Mouse (Mus musculus) ovary, postnatal 36 days (tissue): ENCODE measurements around the gene Kcnj4.

ENCODE experiments used
- DNase-seq: peaks from one replicate; pipeline ENCODE4 v3.0.0; 2022; ENCODE audit warnings: low spot score, mixed read lengths

Kcnj4 gene

DNA sequence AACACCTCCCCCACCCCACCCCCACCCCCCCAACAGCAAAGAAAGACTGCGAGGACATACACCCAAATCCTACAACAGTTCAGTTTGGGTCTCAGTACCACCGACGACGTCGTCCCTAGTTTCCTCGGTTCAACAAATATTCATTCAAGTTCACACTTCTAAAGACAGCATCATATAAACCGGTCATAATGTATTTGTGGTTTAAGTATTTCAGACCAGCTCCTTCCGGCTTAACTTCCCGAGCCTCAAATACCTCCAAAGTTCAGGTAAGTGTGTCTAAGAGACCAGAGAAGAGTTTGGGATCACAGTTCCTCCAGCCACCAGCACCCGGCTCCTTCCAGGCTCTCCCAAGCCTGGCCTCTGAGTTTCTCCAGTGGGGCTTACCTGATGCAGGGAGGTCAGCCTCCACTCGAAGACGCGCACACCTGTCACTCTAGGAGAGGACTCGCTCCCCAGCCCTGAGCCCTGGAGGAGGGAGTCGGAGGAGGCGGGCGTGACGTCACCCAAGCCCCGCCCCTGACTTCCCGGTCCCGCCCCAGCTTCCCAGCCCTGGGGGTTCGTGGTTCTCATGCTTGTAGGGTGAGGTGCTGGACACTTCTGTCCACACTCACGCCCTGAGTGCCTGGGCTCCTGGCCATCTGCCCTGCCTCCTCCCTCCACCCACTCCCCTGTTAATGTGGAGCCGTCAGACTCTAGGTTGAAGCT is 49.8 kb downstream of the Kcnj4 start, which contains the start of gene Csnk1e:
Csnk1e (minus strand) TSS at position 461 of the 705 bp plus-strand sequence.
- DNase-seq, result peak; percentile 66

GRCm38 (mm10) chr15:79453831-79454230 is 51.2 kb downstream of the Kcnj4 start:
- no peak for DNase-seq

DNA sequence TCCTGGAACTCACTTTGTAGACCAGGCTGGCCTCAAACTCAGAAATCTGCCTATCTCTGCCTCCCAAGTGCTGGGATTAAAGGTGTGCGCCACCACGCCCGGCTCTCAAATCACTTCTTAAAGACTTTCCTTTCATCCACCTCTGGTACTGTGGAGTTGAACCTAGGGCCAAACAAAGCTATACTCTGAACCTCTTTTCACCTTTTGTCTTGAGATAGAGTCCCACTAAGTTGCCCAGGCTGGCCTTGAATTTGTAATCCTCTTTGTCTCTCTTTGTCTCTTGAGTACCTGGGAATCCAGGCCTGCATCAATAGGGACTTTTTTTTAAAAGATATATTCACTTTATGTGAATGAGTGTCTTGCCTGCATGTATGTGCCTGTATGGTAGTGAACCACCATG is 57.0 kb downstream of the Kcnj4 start:
- no peak for DNase-seq

DNA sequence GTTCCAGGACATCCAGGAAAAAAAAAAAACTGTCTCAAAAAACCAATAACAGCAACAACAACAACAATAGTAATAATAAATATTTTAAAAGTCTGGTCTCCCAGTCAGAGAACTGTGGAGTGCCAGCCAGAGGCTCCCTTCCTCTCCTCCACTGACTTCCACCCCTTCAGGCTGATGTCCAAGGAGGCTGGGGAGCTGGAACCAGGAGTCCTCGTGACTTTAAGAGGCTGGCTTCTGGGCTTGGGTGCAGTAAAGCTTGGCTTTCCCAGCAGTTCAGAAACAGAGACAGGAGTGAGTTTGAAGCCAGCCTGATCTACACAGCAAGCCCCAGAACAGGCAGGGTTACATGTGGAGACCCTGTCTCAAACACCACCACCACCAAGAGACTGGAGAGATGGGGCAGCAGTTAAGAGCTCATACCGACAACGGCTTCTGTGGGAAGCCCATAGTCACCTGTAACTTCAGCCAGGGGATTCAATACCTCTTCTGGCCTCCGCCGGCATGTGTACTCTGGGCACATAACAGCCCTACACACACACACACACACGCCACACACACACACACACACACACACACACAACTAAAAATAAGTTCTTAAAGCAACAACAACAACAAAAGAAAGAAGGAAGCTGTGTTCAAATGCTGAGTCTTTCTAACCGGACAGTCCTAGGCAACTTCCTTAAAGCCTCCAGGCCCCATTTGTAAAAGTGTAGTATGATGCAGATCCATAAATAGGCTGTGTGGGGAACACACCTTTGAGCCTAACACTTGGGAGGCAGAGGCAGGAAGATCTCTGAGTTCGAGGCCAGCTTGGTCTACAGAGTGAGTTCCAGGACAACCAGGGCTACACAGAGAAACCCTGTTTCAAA is 59.0 kb downstream of the Kcnj4 start:
- no peak for DNase-seq

- no peak for DNase-seq
Observed at GRCm38 (mm10) chr15:79443856-79444410, 61.1 kb downstream of the Kcnj4 start.

DNA sequence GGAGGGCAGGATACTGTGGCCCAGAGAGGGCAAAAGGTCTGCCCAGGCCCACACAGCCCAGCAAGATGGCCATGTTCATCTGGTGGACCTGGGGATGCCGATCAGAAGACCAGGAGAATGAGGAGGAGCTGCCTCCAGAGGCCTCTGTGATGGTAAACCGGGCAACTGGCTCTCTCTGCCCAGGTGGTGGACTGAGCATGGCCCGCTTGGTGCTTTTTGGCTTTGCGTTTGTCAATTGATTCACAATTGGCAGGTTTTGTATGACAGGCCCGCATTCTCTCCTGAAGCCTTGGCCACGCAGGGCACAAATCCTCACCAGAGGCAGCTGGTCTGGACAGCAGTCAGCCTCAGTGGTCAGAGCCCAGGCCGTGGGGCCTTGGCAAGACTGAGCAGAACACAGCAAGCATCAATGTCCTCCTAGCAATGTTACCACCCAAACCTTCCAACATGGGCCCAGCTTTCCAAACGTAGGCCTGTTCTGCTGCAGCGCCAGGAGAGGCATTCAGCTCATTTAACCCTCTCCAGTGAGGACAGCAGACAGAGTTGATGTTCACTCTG is 62.0 kb downstream of the Kcnj4 start:
- DNase-seq, result no peak

DNA sequence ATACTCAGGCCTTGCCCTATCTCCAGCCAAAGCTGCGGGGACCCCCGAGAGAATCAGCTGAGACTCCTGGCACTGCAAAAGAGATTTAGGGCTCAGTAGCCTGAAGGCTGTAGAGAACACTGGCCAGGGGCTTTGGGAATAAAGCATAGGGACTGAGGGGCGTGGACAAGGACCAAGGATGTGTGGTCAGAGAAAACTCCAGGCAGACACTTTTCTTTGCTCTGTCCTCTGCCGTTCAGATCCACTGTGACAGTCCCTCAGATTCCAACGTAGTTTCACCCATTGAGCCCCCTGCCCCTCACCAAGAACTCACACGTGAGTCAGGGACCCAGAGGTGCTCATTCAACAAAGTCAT is 62.8 kb downstream of the Kcnj4 start:
- DNase-seq, result no peak

GRCm38 (mm10) chr15:79441331-79442256 is 63.4 kb downstream of the Kcnj4 start:
- peak; percentile 86 for DNase-seq

DNA sequence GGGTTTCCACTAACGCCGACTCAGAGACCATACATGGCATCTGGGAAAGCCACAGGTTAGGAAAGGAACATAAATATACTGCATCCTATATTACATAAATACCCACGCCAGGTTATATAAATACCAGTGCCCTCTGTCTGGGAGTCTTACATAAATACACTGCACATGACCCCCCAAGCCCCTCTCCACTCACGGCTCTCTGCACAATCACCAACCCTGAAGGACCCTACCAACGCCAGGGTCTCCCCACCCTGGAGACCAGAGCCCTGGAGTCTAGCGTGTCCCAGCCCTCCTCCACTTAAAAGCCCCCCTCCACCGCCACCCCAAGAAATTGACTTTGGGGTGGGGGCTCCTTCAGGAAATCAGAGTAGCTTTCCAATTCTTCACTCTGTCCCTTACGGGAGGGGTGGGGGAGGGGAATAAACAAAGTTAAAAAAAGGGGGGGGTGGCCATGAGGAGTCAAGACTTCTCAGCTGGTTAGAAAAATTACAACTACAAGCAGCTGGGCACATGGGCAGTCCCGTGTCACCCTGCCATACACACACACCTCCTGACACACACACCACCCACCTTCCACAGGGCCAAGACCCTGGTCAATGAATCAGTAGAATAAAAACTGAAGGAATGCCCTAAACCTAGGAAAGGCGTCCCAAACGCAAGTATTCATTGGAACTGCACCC is 64.2 kb downstream of the Kcnj4 start:
- DNase-seq, result no peak

- DNase-seq, result peak; percentile 59
Observed at GRCm38 (mm10) chr15:79440223-79440622, 64.8 kb downstream of the Kcnj4 start.

DNA sequence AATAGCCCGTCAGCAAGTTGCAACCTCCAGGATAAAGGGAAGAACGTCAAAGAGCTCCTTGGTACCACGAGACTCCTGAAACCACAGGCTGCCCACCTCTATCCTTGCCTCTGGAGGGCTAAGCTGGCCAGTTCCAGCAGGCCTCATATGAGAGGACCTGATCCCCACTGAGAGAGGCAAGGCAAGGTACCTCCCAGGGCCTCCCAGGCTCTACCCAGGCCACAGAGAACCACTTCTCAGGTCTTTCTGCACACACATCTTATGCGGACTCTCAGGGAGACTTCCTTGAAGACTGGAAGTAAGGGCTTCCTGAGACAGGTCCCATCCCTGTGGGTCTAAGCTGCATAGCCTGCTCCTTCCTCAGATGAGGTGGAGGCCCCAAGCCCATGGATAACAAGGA is 65.7 kb downstream of the Kcnj4 start:
- DNase-seq, result no peak

DNA sequence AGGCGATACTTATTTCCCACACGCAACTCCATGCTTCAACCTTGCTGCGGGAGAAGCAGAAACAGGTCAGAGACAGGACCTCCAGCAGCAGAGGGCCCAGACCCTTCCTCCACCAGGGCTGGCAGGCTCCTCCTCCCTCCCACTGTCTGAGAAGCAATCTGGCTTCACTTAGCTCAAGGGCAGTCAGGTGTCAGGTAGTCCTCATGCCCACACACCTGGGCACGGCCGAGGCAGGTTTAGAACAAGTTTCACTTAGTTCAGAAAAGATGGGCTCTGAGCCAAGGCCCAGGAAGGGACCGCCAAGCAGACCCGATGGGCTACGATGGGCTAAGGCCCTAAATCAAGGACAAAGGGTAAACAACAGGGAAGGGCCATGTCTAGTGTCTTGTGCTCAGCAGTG is 66.2 kb downstream of the Kcnj4 start:
- no peak for DNase-seq

DNA sequence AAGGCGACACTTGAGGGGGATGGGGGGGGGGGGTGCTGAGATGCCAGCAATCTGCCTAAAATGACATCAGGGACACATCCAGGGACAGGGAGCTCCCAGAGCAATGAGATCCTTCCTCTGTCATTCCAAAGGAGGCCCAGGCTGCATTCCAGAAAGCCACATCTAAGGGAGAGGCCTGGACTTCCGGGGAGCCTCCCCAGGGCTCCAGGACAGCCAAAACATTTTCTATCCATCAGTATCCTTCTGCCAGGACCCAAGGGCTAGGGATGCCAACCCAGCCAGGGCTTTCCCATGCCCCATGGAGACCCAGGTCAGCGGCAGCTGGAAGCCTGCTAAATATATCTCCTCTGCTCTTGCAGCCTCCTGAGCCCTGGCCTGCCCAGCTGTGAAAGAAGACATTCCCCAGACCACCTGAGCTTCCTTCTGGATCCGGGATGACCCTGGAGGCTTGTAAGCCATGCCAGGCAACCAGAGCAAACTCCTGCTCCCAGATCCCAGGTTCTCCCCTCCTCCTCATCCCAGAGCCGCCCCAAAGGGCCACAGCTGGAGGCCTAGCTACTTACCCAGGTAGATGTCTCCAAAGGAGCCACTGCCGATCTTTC is 66.7 kb downstream of the Kcnj4 start:
- no peak for DNase-seq

DNA sequence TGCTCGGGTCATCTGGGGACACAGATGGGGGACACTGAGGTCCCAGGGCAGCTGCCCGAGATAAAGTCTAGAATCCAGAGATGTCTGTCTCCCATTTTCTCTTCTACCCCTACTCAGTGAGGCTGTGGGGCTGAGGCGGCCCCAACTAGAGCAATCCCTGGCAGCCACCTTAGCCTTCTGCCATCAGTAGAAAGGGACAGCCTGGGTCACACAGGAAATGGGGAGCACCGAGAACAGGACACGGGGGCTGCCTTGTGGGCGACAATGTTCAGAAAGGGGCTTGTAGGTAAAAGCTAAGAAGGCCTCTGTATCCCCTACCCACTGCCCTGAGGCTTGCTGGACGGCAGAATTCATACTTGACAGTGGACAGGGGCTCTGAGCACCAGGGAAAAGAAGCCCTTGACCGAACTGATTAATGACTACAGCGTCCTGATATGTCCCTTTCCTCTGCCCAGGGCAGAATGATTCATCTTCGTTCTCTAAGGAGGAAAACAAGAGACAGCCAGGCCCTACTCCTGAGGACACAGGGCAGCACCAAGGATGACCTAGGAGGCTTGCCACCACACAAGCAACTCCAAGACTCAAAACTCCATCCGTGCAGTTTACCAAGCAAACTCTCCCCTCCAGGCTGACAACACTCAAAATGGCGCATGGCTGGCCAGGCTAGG is 67.4 kb downstream of the Kcnj4 start:
- DNase-seq, result no peak

DNA sequence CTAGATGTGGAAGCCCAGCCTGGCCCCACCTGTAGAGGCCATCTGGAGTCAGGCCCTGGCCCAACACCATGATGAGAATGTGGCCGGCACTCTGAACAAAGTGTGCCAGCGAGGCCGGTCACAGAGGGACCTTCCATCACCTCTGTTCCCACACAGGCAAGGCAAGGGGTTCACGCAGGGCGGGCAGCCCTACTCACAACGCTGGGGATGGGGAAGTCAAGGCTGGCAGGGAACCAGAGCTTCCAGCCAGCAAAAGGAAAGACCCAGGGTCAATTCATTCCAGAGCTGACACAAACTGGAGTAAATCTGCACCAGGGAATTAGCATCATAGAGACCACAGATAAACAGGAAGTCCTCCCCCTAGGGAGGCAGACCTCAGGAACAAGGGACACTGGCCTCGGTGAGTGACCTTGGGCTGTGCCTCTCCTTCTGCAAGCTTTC is 68.5 kb downstream of the Kcnj4 start:
- no peak for DNase-seq

DNA sequence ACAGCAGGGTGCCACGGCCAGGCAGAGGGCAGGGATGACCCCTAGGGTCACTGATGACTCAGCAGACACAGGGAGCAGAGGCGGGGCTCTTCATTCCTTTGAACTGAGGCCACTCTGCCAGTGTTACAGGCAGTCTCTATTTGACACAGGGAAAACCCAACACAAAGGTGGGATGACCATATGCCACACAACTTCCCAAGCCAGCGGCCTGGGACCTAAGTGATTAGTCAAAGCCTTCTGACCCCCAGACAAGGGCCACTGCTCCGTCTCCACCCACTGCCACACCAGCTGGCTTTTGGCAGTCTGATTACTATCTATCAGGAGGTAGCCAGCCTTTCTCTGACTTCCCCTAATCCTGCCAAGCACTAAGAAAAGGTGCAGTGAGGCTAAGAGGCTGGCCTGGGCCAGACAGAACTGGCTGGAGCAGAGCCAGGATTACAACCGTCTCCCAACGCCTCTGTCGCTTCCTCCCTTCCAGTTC is 69.8 kb downstream of the Kcnj4 start:
- no peak for DNase-seq
